Mouse (Mus musculus): ENCODE measurements at regions not wholly inside any gene's neighbourhood (a gene's known extent, or its start where the extent isn't known, plus 50 kb on each side); places are given as distances from the start of the nearest gene placed in this dataset.

DNA sequence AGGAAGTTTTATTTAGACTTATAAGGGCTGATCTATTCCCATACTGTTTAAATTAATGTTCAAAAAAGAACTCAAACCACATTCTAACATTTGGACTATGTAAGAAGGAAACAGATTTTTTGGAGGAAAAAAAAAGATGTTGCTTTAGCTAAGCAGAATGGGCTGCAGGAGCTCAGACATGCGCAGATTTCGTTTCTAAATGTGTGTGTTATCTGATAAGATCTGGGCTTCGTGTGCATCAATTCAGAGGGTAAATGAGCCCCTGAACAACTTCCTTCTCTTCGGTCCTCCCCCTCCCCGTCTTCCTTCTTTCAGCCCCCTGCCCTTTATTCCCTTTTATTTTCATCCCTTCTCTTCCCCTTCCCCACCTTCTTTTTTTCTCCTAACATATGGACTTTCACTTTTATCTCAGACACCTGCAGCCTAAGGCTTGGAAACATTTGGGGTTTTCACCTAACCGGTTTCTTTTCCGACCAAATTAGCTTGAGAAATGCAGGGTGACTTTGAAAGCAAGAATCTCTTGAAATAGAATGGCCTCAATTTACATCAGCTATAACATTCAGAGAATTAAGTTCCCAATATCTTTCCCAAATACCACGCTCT is 253.9 kb upstream of the Kcnh8 start:
- Histone ChIP-seq H3K9me3 (replicated peaks; ENCODE audit: insufficient read depth, low read length) (no peaks in the 10 kb centered on the region), H3K36me3 (ENCODE audit: control insufficient read depth in 1 of 2, insufficient read depth in 2 of 2, low read length in 2 of 2) (no peaks in the 10 kb centered on the region), H3K4me1 (ENCODE audit: control insufficient read depth in 1 of 2, insufficient read depth in 2 of 2, low read length in 2 of 2) (no peaks in the 10 kb centered on the region), H3K4me3 (ENCODE audit: control insufficient read depth in 1 of 2, insufficient read depth in 1 of 2, low read depth in 2 of 2, low read length in 2 of 2) (no peak overlapping the region), H3K27ac (ENCODE audit: control insufficient read depth, low read depth, low read length) (no peak overlapping the region), H3K27me3 (ENCODE audit: control insufficient read depth in 1 of 2, insufficient read depth in 2 of 2, low read length in 2 of 2) (no peaks in the 10 kb centered on the region), H3K79me2 (ENCODE audit: control insufficient read depth, insufficient read depth, low read length, poor library complexity) (no peaks in the 10 kb centered on the region), H3K9ac (ENCODE audit: control insufficient read depth, low read depth, low read length, poor library complexity, severe bottlenecking) (no peak overlapping the region)
- no peak for DNase-seq (ENCODE audit: low read depth, low spot score)
- TF ChIP-seq CHD2 (IDR thresholded peaks at IDR 0.05; ENCODE audit: low read length) (no peak), JUND (IDR thresholded peaks at IDR 0.05; ENCODE audit: low read depth, low read length) (no peak), ELF1 (IDR thresholded peaks at IDR 0.05; ENCODE audit: low read depth, low read length) (no peak), GABPA (IDR thresholded peaks at IDR 0.05; ENCODE audit: low read depth, low read length) (no peak), CTCF (IDR thresholded peaks at IDR 0.05 in 2 of 3, conservative IDR thresholded peaks at IDR 0.05 in 1 of 3; ENCODE audit: control insufficient read depth in 1 of 3, insufficient read depth in 1 of 3, low read depth in 2 of 3, low read length in 3 of 3, poor library complexity in 1 of 3, severe bottlenecking in 1 of 3) (no peak), GATA1 (IDR thresholded peaks at IDR 0.05; ENCODE audit: low read depth, low read length) (no peak), TBP (IDR thresholded peaks at IDR 0.05; ENCODE audit: low read depth, low read length) (no peak), POLR2A (IDR thresholded peaks at IDR 0.05; ENCODE audit: control insufficient read depth in 1 of 2, insufficient read depth in 1 of 2, low read depth in 1 of 2, low read length in 2 of 2, poor library complexity in 1 of 2) (no peak)

DNA sequence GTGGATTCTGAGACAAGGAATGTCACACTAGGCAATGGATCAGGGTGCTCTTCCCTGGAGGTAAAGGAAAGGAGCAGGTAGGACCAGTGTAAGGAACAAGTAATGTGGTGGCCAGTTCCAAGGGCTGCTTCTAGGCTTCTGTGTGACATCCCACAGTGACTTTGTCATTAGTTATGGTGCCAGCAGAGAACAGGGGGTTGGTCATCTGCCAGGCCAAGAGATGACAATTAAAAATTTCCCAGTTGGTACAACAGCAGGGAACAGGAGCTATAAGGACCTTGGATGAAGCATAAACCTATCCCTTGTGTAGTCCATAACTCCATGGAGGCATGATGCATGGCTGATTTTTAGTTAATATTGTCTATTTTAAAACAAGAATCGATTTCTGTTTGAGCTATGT is 281.9 kb upstream of the Kcnh8 start:
- no peaks in the 10 kb centered on the region for H3K4me1 ChIP-seq (ENCODE audit: control insufficient read depth in 1 of 2, insufficient read depth in 2 of 2, low read length in 2 of 2)
- H3K9ac ChIP-seq (ENCODE audit: control insufficient read depth, low read depth, low read length, poor library complexity, severe bottlenecking): no peak overlapping the region
- H3K36me3 ChIP-seq (ENCODE audit: control insufficient read depth in 1 of 2, insufficient read depth in 2 of 2, low read length in 2 of 2): no peaks in the 10 kb centered on the region
- no peak for DNase-seq (ENCODE audit: low read depth, low spot score)
- no peaks in the 10 kb centered on the region for H3K9me3 ChIP-seq (replicated peaks; ENCODE audit: insufficient read depth, low read length)
- no peak overlapping the region for H3K4me3 ChIP-seq (ENCODE audit: control insufficient read depth in 1 of 2, insufficient read depth in 1 of 2, low read depth in 2 of 2, low read length in 2 of 2)
- H3K27me3 ChIP-seq (ENCODE audit: control insufficient read depth in 1 of 2, insufficient read depth in 2 of 2, low read length in 2 of 2): no peaks in the 10 kb centered on the region
- no peak overlapping the region for H3K27ac ChIP-seq (ENCODE audit: control insufficient read depth, low read depth, low read length)
- no peaks in the 10 kb centered on the region for H3K79me2 ChIP-seq (ENCODE audit: control insufficient read depth, insufficient read depth, low read length, poor library complexity)
- TF ChIP-seq EP300 (IDR thresholded peaks at IDR 0.05; ENCODE audit: low read depth in 1 of 2, low read length in 2 of 2) (no peak), POLR2AphosphoS2 (IDR thresholded peaks at IDR 0.05; ENCODE audit: low read length) (no peak), RAD21 (IDR thresholded peaks at IDR 0.05; ENCODE audit: low read depth, low read length) (no peak), NELFE (IDR thresholded peaks at IDR 0.05; ENCODE audit: low read depth, low read length) (no peak), BHLHE40 (IDR thresholded peaks at IDR 0.05; ENCODE audit: borderline replicate concordance, low read depth, low read length) (no peak)

DNA sequence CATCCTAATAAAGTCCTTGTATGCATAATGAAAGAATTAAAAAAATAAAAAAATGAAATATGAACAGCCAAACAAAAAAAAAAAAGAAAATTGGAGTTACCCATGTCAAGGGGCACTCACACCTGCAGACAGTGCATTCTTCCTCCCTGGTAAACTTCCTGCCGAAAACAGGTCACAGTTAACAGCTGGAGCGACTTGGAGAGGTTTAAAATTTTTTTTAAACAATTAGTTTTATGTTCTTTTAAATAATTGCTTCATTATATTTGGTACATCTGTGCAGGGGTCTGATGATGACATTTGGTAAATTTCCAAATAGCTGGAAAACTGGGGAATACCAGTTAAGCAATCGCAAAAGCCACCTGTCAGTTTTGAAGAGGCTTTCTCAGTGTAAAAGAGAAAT is 285.5 kb upstream of the Kcnh8 start:
- Histone ChIP-seq H3K9me3 (replicated peaks; ENCODE audit: insufficient read depth, low read length) (no peaks in the 10 kb centered on the region), H3K4me1 (ENCODE audit: control insufficient read depth in 1 of 2, insufficient read depth in 2 of 2, low read length in 2 of 2) (no peaks in the 10 kb centered on the region), H3K4me3 (ENCODE audit: control insufficient read depth in 1 of 2, insufficient read depth in 1 of 2, low read depth in 2 of 2, low read length in 2 of 2) (no peak overlapping the region), H3K27me3 (ENCODE audit: control insufficient read depth in 1 of 2, insufficient read depth in 2 of 2, low read length in 2 of 2) (no peaks in the 10 kb centered on the region), H3K27ac (ENCODE audit: control insufficient read depth, low read depth, low read length) (no peak overlapping the region), H3K36me3 (ENCODE audit: control insufficient read depth in 1 of 2, insufficient read depth in 2 of 2, low read length in 2 of 2) (no peaks in the 10 kb centered on the region), H3K9ac (ENCODE audit: control insufficient read depth, low read depth, low read length, poor library complexity, severe bottlenecking) (no peak overlapping the region), H3K79me2 (ENCODE audit: control insufficient read depth, insufficient read depth, low read length, poor library complexity) (no peaks in the 10 kb centered on the region)
- no peak for TF ChIP-seq MYC (IDR thresholded peaks at IDR 0.05; ENCODE audit: low read depth, low read length)
- no peak for TF ChIP-seq BHLHE40 (IDR thresholded peaks at IDR 0.05; ENCODE audit: borderline replicate concordance, low read depth, low read length)
- TF ChIP-seq NELFE (IDR thresholded peaks at IDR 0.05; ENCODE audit: low read depth, low read length): no peak
- TF ChIP-seq GATA1 (IDR thresholded peaks at IDR 0.05; ENCODE audit: low read depth, low read length): no peak
- TF ChIP-seq ETS1 (IDR thresholded peaks at IDR 0.05; ENCODE audit: low read depth, low read length): no peak
- TF ChIP-seq MAFK (IDR thresholded peaks at IDR 0.05; ENCODE audit: borderline replicate concordance, low read depth, low read length): no peak
- no peak for TF ChIP-seq CHD2 (IDR thresholded peaks at IDR 0.05; ENCODE audit: low read length)
- no peak for TF ChIP-seq MYB (IDR thresholded peaks at IDR 0.05; ENCODE audit: low read depth, low read length)
- no peak for TF ChIP-seq KAT2A (conservative IDR thresholded peaks at IDR 0.05; ENCODE audit: low read depth, low read length)
- no peak for TF ChIP-seq CHD1 (IDR thresholded peaks at IDR 0.05; ENCODE audit: low read depth, low read length)
- DNase-seq (ENCODE audit: low read depth, low spot score): no peak
